In genomic region chr8:84594099-84594780, GRCm38 (mm10) we compare ENCODE assay signal across 8 mouse cellular contexts.
A peak's percentile ranks its signal among the peaks of the same experiment; 100 is the strongest.
DNase-seq lines count a peak whose midpoint lies in the region; ATAC-seq and TF ChIP-seq lines count a peak whose summit lies in the region.

No protein-coding gene starts in this region.

- H3K9me3 ChIP-seq in midbrain, embryonic 10.5 days (replicated peaks), result no peaks in the 10 kb centered on the region
- no peaks in the 10 kb centered on the region for H3K9me3 ChIP-seq in midbrain, embryonic 16.5 days (replicated peaks; ENCODE audit: control insufficient read depth, low read length, poor library complexity, severe bottlenecking)
- H3K9me3 ChIP-seq in forebrain, embryonic 13.5 days (replicated peaks), result no peaks in the 10 kb centered on the region
- H3K9me3 ChIP-seq in kidney, postnatal 0 days (replicated peaks; ENCODE audit: low read length), result no peaks in the 10 kb centered on the region
- 0 out of 2 replicates have a peak, but pooled peaks cover 2% of the 10 kb centered on the region for H3K9me3 ChIP-seq in liver, embryonic 12.5 days (replicated peaks)
- no peaks in the 10 kb centered on the region for H3K9me3 ChIP-seq in neural tube, embryonic 13.5 days

- H3K9ac ChIP-seq in midbrain, embryonic 16.5 days (ENCODE audit: low read depth, low read length), result no peak overlapping the region
- H3K9ac ChIP-seq in forebrain, embryonic 13.5 days, result no peak overlapping the region
- H3K9ac ChIP-seq in kidney, postnatal 0 days (ENCODE audit: low read depth, low read length), result no peak overlapping the region
- no peak overlapping the region for H3K9ac ChIP-seq in liver, embryonic 12.5 days
- H3K9ac ChIP-seq in neural tube, embryonic 13.5 days, result no peak overlapping the region

- peak; percentile 89 for TF ChIP-seq CTCF in kidney, postnatal 0 days (IDR thresholded peaks at IDR 0.05; ENCODE audit: low read depth)

- no peaks in the 10 kb centered on the region for H3K36me3 ChIP-seq in midbrain, embryonic 10.5 days
- H3K36me3 ChIP-seq in midbrain, embryonic 16.5 days (ENCODE audit: control insufficient read depth, insufficient read depth, low read length), result peaks cover 2% of the 10 kb centered on the region; the same call in 1 of the 2 replicates
- no peaks in the 10 kb centered on the region for H3K36me3 ChIP-seq in forebrain, embryonic 13.5 days (ENCODE audit: poor library complexity, severe bottlenecking)
- H3K36me3 ChIP-seq in kidney, postnatal 0 days (ENCODE audit: insufficient read depth, low read length), result no peaks in the 10 kb centered on the region
- H3K36me3 ChIP-seq in liver, embryonic 12.5 days, result no peaks in the 10 kb centered on the region
- H3K36me3 ChIP-seq in neural tube, embryonic 13.5 days, result peaks cover 12% of the 10 kb centered on the region

- H3K27me3 ChIP-seq in midbrain, embryonic 10.5 days (ENCODE audit: low read depth, poor library complexity, severe bottlenecking), result peaks cover 29% of the 10 kb centered on the region
- no peaks in the 10 kb centered on the region for H3K27me3 ChIP-seq in midbrain, embryonic 16.5 days (ENCODE audit: control insufficient read depth, insufficient read depth, low read depth, low read length)
- H3K27me3 ChIP-seq in forebrain, embryonic 13.5 days, result no peaks in the 10 kb centered on the region
- no peaks in the 10 kb centered on the region for H3K27me3 ChIP-seq in kidney, postnatal 0 days (ENCODE audit: insufficient read depth, low read length)
- peaks cover 45% of the 10 kb centered on the region for H3K27me3 ChIP-seq in liver, embryonic 12.5 days (replicated peaks)
- 0 out of 2 replicates have a peak, but pooled peaks cover 4% of the 10 kb centered on the region for H3K27me3 ChIP-seq in neural tube, embryonic 13.5 days

- WGBS in midbrain, embryonic 10.5 days, result 66% methylated on average over 9 of the region's 9 CpGs
- 72% methylated on average over 9 of the region's 9 CpGs for WGBS in midbrain, embryonic 16.5 days
- 70% methylated on average over 9 of the region's 9 CpGs for WGBS in forebrain, embryonic 13.5 days
- 67% methylated on average over 9 of the region's 9 CpGs for WGBS in kidney, postnatal 0 days
- 67% methylated on average over 9 of the region's 9 CpGs for WGBS in liver, embryonic 12.5 days (ENCODE audit: insufficient replicate concordance)
- 71% methylated on average over 9 of the region's 9 CpGs for WGBS in neural tube, embryonic 13.5 days

- ATAC-seq in midbrain, embryonic 16.5 days, result no peak
- ATAC-seq in forebrain, embryonic 13.5 days, result peak; percentile 15
- ATAC-seq in kidney, postnatal 0 days (replicated peaks; ENCODE audit: low FRiP score, low read depth), result no peak
- ATAC-seq in liver, embryonic 12.5 days, result no peak
- 0 out of 2 replicates have a peak, but pooled peaks have one; percentile 10 for ATAC-seq in neural tube, embryonic 13.5 days (ENCODE audit: low read depth)

- peak overlapping the region; percentile 19; the same call in 1 of the 2 replicates for H3K27ac ChIP-seq in midbrain, embryonic 10.5 days (replicated peaks)
- no peak overlapping the region for H3K27ac ChIP-seq in midbrain, embryonic 16.5 days (ENCODE audit: low read length)
- H3K27ac ChIP-seq in forebrain, embryonic 13.5 days, result no peak overlapping the region
- no peak overlapping the region for H3K27ac ChIP-seq in kidney, postnatal 0 days
- H3K27ac ChIP-seq in liver, embryonic 12.5 days, result peak overlapping the region; percentile 38; the same call in 1 of the 2 replicates
- no peak overlapping the region for H3K27ac ChIP-seq in neural tube, embryonic 13.5 days (replicated peaks)

- no peak overlapping the region for H3K4me2 ChIP-seq in midbrain, embryonic 16.5 days (ENCODE audit: low read length)
- H3K4me2 ChIP-seq in forebrain, embryonic 13.5 days, result no peak overlapping the region
- no peak overlapping the region for H3K4me2 ChIP-seq in kidney, postnatal 0 days (ENCODE audit: low read length)
- no peak overlapping the region for H3K4me2 ChIP-seq in liver, embryonic 12.5 days
- H3K4me2 ChIP-seq in neural tube, embryonic 13.5 days, result no peak overlapping the region

- H3K4me1 ChIP-seq in midbrain, embryonic 10.5 days, result peaks cover 15% of the 10 kb centered on the region
- no peaks in the 10 kb centered on the region for H3K4me1 ChIP-seq in midbrain, embryonic 16.5 days (ENCODE audit: control insufficient read depth, insufficient read depth, low read length)
- peaks cover 4% of the 10 kb centered on the region; the same call in 1 of the 2 replicates for H3K4me1 ChIP-seq in forebrain, embryonic 13.5 days
- H3K4me1 ChIP-seq in kidney, postnatal 0 days (replicated peaks; ENCODE audit: insufficient read depth, low read length), result no peaks in the 10 kb centered on the region
- peaks cover 26% of the 10 kb centered on the region for H3K4me1 ChIP-seq in liver, embryonic 12.5 days
- peaks cover 3% of the 10 kb centered on the region; the same call in 1 of the 2 replicates for H3K4me1 ChIP-seq in neural tube, embryonic 13.5 days (replicated peaks)

- no peak overlapping the region for H3K4me3 ChIP-seq in midbrain, embryonic 10.5 days
- no peak overlapping the region for H3K4me3 ChIP-seq in midbrain, embryonic 16.5 days (ENCODE audit: low read depth, low read length)
- no peak overlapping the region for H3K4me3 ChIP-seq in forebrain, embryonic 13.5 days
- no peak overlapping the region for H3K4me3 ChIP-seq in kidney, postnatal 0 days (replicated peaks; ENCODE audit: low read depth, low read length)
- no peak overlapping the region for H3K4me3 ChIP-seq in liver, embryonic 12.5 days
- no peak overlapping the region for H3K4me3 ChIP-seq in neural tube, embryonic 13.5 days

- peak; percentile 84 for DNase-seq in midbrain, embryonic 10.5 days (ENCODE audit: low spot score)
- peak; percentile 60 for DNase-seq in c-Kit-negative CD71-positive TER-119-positive erythroid progenitor cells, embryonic 14.5 days (ENCODE audit: low read depth, low spot score)
- DNase-seq in kidney, postnatal 0 days (ENCODE audit: low spot score), result peak; percentile 77
- DNase-seq in thymus, postnatal 0 days (ENCODE audit: low spot score), result peak; percentile 62

Comparison
In these comparisons a context has a peak if more than half of its experiments do, and no peak if none do; other contexts are left out.
1. H3K27ac ChIP-seq: peak in midbrain, embryonic 10.5 days (single experiment) and liver, embryonic 12.5 days (single experiment); none in midbrain, embryonic 16.5 days (single experiment), forebrain, embryonic 13.5 days (single experiment), kidney, postnatal 0 days (single experiment) and neural tube, embryonic 13.5 days (single experiment).
2. ATAC-seq: peak in forebrain, embryonic 13.5 days (single experiment) and neural tube, embryonic 13.5 days (single experiment); none in midbrain, embryonic 16.5 days (single experiment), kidney, postnatal 0 days (single experiment) and liver, embryonic 12.5 days (single experiment).
3. Peak in every context shown above with its lines, with median percentiles within 50 percentile points of each other: DNase-seq.